Mouse (Mus musculus): Measurements from ENCODE around the gene Rab26. TPM values are rescaled to one million over a fixed set of nuclear protein-coding genes. Genes with fewer than 3 reads are reported as not detected.
A peak's percentile ranks its signal among the peaks of the same experiment; 100 is the strongest.

The Rab26 gene
- total RNA-seq, 2 experiments from 2014 or later = 0.27 to 0.38 TPM

GRCm38 (mm10) chr17:24507129-24507664 lies 26.8 kb downstream of the Rab26 start:
- no peak for DNase-seq

GRCm38 (mm10) chr17:24506332-24507070 lies 27.5 kb downstream of the Rab26 start:
- DNase-seq = peak; percentile 44

GRCm38 (mm10) chr17:24505286-24505955 lies 28.6 kb downstream of the Rab26 start:
- no peak for DNase-seq

- DNase-seq = no peak
These were observed 29.9 kb downstream of the Rab26 start for GRCm38 (mm10) chr17:24504085-24504484.

- no peak for DNase-seq
These were observed 31.8 kb downstream of the Rab26 start for GRCm38 (mm10) chr17:24502208-24502607.

- no peak for DNase-seq
These were observed 38.0 kb downstream of the Rab26 start for GRCm38 (mm10) chr17:24496026-24496425.

GRCm38 (mm10) chr17:24495443-24495842 lies 38.6 kb downstream of the Rab26 start:
- DNase-seq = no peak

- peak; percentile 74 for DNase-seq
These were observed 39.2 kb downstream of the Rab26 start for GRCm38 (mm10) chr17:24494627-24495335.

- no peak for DNase-seq
These were observed 43.6 kb downstream of the Rab26 start for GRCm38 (mm10) chr17:24490399-24490798.

- DNase-seq = no peak
These were observed 44.6 kb downstream of the Rab26 start for GRCm38 (mm10) chr17:24489265-24490030.

- DNase-seq = peak; percentile 38
These were observed 45.2 kb downstream of the Rab26 start for GRCm38 (mm10) chr17:24488662-24489264.

- DNase-seq = peak; percentile 20
These were observed 45.8 kb downstream of the Rab26 start, which contains the start of gene Caskin1 for GRCm38 (mm10) chr17:24488186-24488661. TSS of gene Caskin1 (plus strand) at chr17:24488601.

- peak; percentile 49 for DNase-seq
These were observed 48.7 kb downstream of the Rab26 start for GRCm38 (mm10) chr17:24485090-24485860.

GRCm38 (mm10) chr17:24483495-24483894 lies 50.5 kb downstream of the Rab26 start:
- DNase-seq = no peak

- DNase-seq = no peak
These were observed 52.8 kb downstream of the Rab26 start for GRCm38 (mm10) chr17:24481027-24481815.

- no peak for DNase-seq
These were observed 53.7 kb downstream of the Rab26 start for GRCm38 (mm10) chr17:24480201-24480826.

GRCm38 (mm10) chr17:24479431-24479830 lies 54.6 kb downstream of the Rab26 start:
- DNase-seq = no peak

- peak; percentile 99 for DNase-seq
These were observed 55.2 kb downstream of the Rab26 start, which contains the start of gene Mlst8 for GRCm38 (mm10) chr17:24478663-24479380. TSS of gene Mlst8 (minus strand) at chr17:24479078.

Data from heart, postnatal 4 days (tissue).